Mouse (Mus musculus): ENCODE measurements at regions not wholly inside any gene's neighbourhood (a gene's known extent, or its start where the extent isn't known, plus 50 kb on each side); places are given as distances from the start of the nearest gene placed in this dataset.

GRCm38 (mm10) chr5:118472291-118472690 is 88.2 kb upstream of the Med13l start:
- TF ChIP-seq CTCF (IDR thresholded peaks at IDR 0.05; ENCODE audit: control insufficient read depth, insufficient read depth, low read length) = no peak
- TF ChIP-seq POLR2A (IDR thresholded peaks at IDR 0.05; ENCODE audit: borderline replicate concordance, control insufficient read depth, low read depth, low read length) = no peak

All from bone marrow, adult 2 months (tissue).